Mouse (Mus musculus): ENCODE measurements around the gene Ednrb.

Gene Ednrb

GRCm38 (mm10) chr14:103767488-103767887 lies 76.7 kb downstream of the Ednrb start:
- DNase-seq (ENCODE audit: inconsistent ontology term), result no peak
